Mouse (Mus musculus) kidney, postnatal 25 days (tissue): ENCODE results near the gene Ldlr.

Experiments used
- DNase-seq, 2 experiments: peaks; one replicate each; pipeline ENCODE4 v3.0.0; 2021; ENCODE audit warnings: mixed read lengths in 2 of 2

Ldlr gene

GRCm38 (mm10) chr9:21723377-21724146, at the start of gene Ldlr:
Ldlr (plus strand) TSS chr9:21723483.
- DNase-seq, result peak; percentile 84 to 89

GRCm38 (mm10) chr9:21677706-21678105, 45.6 kb upstream of the Ldlr start:
- DNase-seq, result no peak

- DNase-seq, result no peak
Observed at GRCm38 (mm10) chr9:21680448-21680847, 42.8 kb upstream of the Ldlr start.

GRCm38 (mm10) chr9:21682827-21683226, 40.5 kb upstream of the Ldlr start:
- no peak for DNase-seq

GRCm38 (mm10) chr9:21683897-21684296, 39.4 kb upstream of the Ldlr start:
- DNase-seq, result no peak

- DNase-seq, result no peak
Observed at GRCm38 (mm10) chr9:21688554-21688953, 34.7 kb upstream of the Ldlr start.

- peak; percentile 66 to 85 for DNase-seq
Observed at GRCm38 (mm10) chr9:21690031-21690430, 33.3 kb upstream of the Ldlr start.

- DNase-seq, result peak in 1 of 2 experiments; percentile 70
Observed at GRCm38 (mm10) chr9:21691862-21692261, 31.4 kb upstream of the Ldlr start.

GRCm38 (mm10) chr9:21692491-21692890, 30.8 kb upstream of the Ldlr start:
- no peak for DNase-seq

GRCm38 (mm10) chr9:21694071-21694470, 29.2 kb upstream of the Ldlr start:
- DNase-seq, result no peak

- no peak for DNase-seq
Observed at GRCm38 (mm10) chr9:21695229-21695792, 28.0 kb upstream of the Ldlr start.

GRCm38 (mm10) chr9:21697121-21697520, 26.2 kb upstream of the Ldlr start:
- peak; percentile 37 to 63 for DNase-seq

- DNase-seq, result peak in 1 of 2 experiments; percentile 22
Observed at GRCm38 (mm10) chr9:21699280-21699679, 24.0 kb upstream of the Ldlr start.

GRCm38 (mm10) chr9:21701091-21701490, 22.2 kb upstream of the Ldlr start:
- DNase-seq, result no peak

- DNase-seq, result no peak
Observed at GRCm38 (mm10) chr9:21703494-21703893, 19.8 kb upstream of the Ldlr start.

GRCm38 (mm10) chr9:21706085-21706484, 17.2 kb upstream of the Ldlr start:
- DNase-seq, result no peak

GRCm38 (mm10) chr9:21706586-21707265, 16.6 kb upstream of the Ldlr start:
- peak; percentile 30 to 77 for DNase-seq

- DNase-seq, result no peak
Observed at GRCm38 (mm10) chr9:21709340-21709739, 13.9 kb upstream of the Ldlr start.

GRCm38 (mm10) chr9:21715298-21715697, 8.0 kb upstream of the Ldlr start:
- no peak for DNase-seq

GRCm38 (mm10) chr9:21717015-21717414, 6.3 kb upstream of the Ldlr start:
- DNase-seq, result no peak

- no peak for DNase-seq
Observed at GRCm38 (mm10) chr9:21721036-21721435, 2.2 kb upstream of the Ldlr start.

GRCm38 (mm10) chr9:21724147-21724536, 859 bp downstream of the Ldlr start:
- DNase-seq, result peak; percentile 90 to 96

GRCm38 (mm10) chr9:21725224-21726121, 2.2 kb downstream of the Ldlr start:
- no peak for DNase-seq
